Mouse (Mus musculus) CH12.LX (cell line): Measurements from ENCODE around the gene Cc2d1a.

Source experiments
- CTCF ChIP-seq, 2 experiments: IDR thresholded peaks in 1 of 2; conservative IDR thresholded peaks in 1 of 2; 2 replicates each; pipeline ENCODE4 v1.5.1; 2011 to 2012; ENCODE audit warnings: low read depth in 2 of 2, low read length in 2 of 2, improper control_type of control experiment in 1 of 2, inconsistent platforms in 1 of 2, mild to moderate bottlenecking in 1 of 2, moderate library complexity in 1 of 2
- EP300 ChIP-seq: IDR thresholded peaks from 2 replicates; pipeline ENCODE4 v1.6.1; 2011; ENCODE audit warnings: low read length, improper control_type of control experiment
- MAFK ChIP-seq: IDR thresholded peaks from 2 replicates; pipeline ENCODE4 v1.6.1; 2011; ENCODE audit warnings: low read length, improper control_type of control experiment; ENCODE audit not compliant: insufficient replicate concordance
- POLR2A ChIP-seq: IDR thresholded peaks from 2 replicates; pipeline ENCODE4 v1.6.1; 2011; ENCODE audit warnings: low read depth, mild to moderate bottlenecking, improper control_type of control experiment, low read length
- SMC3 ChIP-seq: IDR thresholded peaks from 2 replicates; pipeline ENCODE4 v1.6.1; 2011; ENCODE audit warnings: low read depth, low read length, improper control_type of control experiment
- TCF12 ChIP-seq: IDR thresholded peaks from 2 replicates; pipeline ENCODE4 v1.6.1; 2014; ENCODE audit warnings: low read depth, mild to moderate bottlenecking, inconsistent platforms, low read length, improper control_type of control experiment
- USF2 ChIP-seq: conservative IDR thresholded peaks from 2 replicates; pipeline ENCODE4 v1.6.1; 2011; ENCODE audit warnings: low read depth, low read length, improper control_type of control experiment

- TF ChIP-seq CTCF (conservative IDR thresholded peaks at IDR 0.05 in 1 of 2, IDR thresholded peaks at IDR 0.05 in 1 of 2; ENCODE audit: low read depth in 2 of 2, low read length in 2 of 2) (no peak), SMC3 (no peak), TCF12 (no peak), MAFK (no peak), POLR2A (no peak), EP300 (no peak), USF2 (no peak)
Observed at GRCm38 (mm10) chr8:84170096-84170495, 22.4 kb upstream of the Cc2d1a start.
